Mouse (Mus musculus) testis, adult 2 months (tissue): ENCODE results near the gene Osbp2.

Experiments
- CTCF ChIP-seq: fragments of 200-500 bp; IDR thresholded peaks from 2 replicates; pipeline ENCODE4 v1.5.1; 2012; ENCODE audit warnings: low read depth, mild to moderate bottlenecking, inconsistent platforms, low read length, moderate library complexity; ENCODE audit not compliant: control insufficient read depth, insufficient read depth, insufficient replicate concordance
- POLR2A ChIP-seq: fragments of 200-500 bp; IDR thresholded peaks from 2 replicates; pipeline ENCODE4 v1.6.1; 2012; ENCODE audit warnings: low read depth, mild to moderate bottlenecking, inconsistent platforms, low read length, moderate library complexity; ENCODE audit not compliant: control insufficient read depth

- TF ChIP-seq POLR2A (no peak), CTCF (no peak)
Measured at GRCm38 (mm10) chr11:3815951-3816350, 47.8 kb downstream of the Osbp2 start.
